Mouse (Mus musculus): Measurements from ENCODE around the gene Wdr66. TPM values are rescaled to one million over a fixed set of nuclear protein-coding genes. Genes with fewer than 3 reads are reported as not detected.

Wdr66 gene
- total RNA-seq, 2 experiments from 2014 or later, result 0.97 to 1.4 TPM

GRCm38 (mm10) chr5:123309816-123310215, 57.9 kb downstream of the Wdr66 start:
- no peak for DNase-seq
- intact Hi-C loops (cut with DNase I), result no loop called here

DNA sequence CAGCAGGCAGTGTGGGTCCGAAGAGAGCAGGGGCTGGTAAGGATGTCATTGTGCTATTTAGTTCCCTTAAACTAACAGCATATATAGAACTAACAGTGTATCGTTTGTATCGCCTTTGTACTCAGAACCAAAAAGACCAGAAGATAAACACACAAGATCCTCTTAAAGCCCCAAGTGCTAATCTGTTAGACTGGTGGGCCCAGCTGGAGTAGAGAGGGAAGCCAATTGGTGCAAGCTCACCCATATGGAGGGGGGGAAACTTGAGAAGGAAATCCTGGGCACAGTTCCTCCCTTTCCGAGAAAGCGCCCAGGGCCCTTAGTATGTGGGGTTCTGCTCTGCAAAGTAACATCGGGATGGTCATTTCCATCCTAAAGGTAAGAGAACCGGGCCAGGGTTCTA, 58.3 kb downstream of the Wdr66 start:
- intact Hi-C loops (cut with DNase I), result no loop called here
- no peak for DNase-seq

DNA sequence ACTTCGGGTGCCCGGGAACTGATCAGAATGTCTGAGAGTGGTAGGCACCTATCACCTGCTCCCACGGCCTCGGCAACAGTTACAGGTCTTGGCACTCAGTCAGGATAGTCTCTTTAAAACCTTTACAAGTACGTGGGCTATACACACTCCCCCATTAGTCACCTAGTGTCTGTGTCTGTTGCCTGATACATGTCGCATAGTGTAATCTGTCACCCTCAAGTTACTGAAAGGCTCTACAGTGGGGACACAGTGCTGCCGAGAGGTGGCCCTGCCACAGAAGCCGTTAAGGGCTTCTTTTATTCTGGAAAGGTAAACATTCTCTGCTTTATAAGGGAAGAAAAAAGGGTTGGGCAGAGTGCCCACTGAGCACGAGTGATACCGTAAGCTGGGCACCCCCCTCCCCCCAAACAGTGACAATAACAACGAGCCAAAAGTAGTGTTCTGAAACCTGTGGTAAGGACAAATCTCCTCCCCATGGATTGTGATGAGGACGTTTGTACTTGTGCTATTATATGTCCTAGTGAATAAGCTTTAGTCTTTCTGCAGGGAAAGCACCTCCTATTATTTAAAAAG, 61.2 kb downstream of the Wdr66 start:
- intact Hi-C loops (cut with DNase I), result no loop called here
- DNase-seq, result no peak

GRCm38 (mm10) chr5:123313851-123314380, 62.0 kb downstream of the Wdr66 start:
- no peak for DNase-seq
- intact Hi-C loops (cut with DNase I), result no loop called here

- intact Hi-C loops (cut with DNase I), result no loop called here
- no peak for DNase-seq
Measured at GRCm38 (mm10) chr5:123315219-123315866, 63.4 kb downstream of the Wdr66 start.

- intact Hi-C loops (cut with DNase I), result loop anchor here (1.0 kb wide), 1 partner anchor 22 kb away; no protein-coding TSS in a partner anchor
- DNase-seq, result peak in 1 of 2 experiments; percentile 17
Measured at GRCm38 (mm10) chr5:123317992-123318391, 66.1 kb downstream of the Wdr66 start.

DNA sequence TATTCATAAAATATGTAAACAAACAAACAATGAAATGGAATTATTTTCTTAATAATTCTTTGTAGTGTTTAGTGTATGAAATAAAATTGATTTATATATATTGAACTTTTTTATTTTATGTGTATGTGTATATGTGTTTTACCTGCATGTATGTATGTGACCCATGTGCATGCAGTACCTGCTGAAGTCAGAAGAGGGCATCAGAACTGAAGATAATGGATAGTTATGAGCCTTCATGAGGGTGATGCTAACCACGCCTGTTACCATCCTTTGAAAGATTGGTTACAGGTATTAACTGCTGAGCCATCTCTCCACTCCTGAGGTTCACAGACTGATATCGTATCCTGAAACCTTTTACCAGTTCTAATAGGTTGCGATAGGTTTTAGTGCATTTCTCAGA, 68.2 kb downstream of the Wdr66 start:
- intact Hi-C loops (cut with DNase I), result no loop called here
- no peak for DNase-seq

- no peak for DNase-seq
- intact Hi-C loops (cut with DNase I), result no loop called here
Measured at GRCm38 (mm10) chr5:123324242-123324641, 72.3 kb downstream of the Wdr66 start.

- peak; percentile 23 to 36 for DNase-seq
- intact Hi-C loops (cut with DNase I), result no loop called here
Measured at GRCm38 (mm10) chr5:123326006-123326750, 74.3 kb downstream of the Wdr66 start.

DNA sequence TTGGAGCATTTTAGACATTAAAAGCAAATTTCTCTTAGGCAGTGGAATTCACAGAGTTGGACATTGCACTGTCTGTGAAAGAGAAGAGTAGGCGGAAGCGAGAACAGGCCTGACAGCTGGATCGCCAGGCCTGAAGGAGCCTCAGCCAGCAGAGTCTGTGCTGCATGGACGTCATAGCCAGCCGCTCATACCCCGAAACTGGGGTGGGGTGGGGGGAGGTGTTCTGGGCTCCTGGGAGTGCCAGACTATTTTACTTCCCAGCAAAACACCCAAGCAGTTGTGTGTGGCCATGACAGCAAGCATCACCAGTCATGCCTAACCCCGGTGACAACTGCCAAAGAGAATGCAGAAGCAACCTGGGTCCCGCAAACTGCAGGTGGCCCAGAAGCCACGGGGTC, 74.8 kb downstream of the Wdr66 start:
- peak in 1 of 2 experiments; percentile 43 for DNase-seq
- intact Hi-C loops (cut with DNase I), result no loop called here

DNA sequence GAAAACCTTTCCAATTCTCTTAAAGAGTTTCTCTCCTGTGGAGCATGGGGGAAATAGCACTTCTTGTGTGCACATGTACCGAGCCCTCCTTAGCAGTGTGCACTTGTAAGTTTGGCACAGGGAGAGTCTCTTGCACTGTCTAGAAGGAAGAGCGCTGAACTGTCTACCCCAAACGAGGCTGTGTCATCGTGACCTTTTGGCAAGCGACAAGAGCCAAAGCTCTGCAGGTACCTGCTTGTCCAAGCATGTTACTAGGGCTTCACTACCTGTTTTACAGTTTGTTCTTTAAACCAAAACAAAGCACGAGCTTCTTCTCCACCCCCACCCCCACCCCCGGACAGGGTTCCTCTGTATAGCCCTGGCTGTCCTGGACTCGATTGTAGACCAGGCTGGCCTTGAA, 75.8 kb downstream of the Wdr66 start:
- intact Hi-C loops (cut with DNase I), result no loop called here
- no peak for DNase-seq

DNA sequence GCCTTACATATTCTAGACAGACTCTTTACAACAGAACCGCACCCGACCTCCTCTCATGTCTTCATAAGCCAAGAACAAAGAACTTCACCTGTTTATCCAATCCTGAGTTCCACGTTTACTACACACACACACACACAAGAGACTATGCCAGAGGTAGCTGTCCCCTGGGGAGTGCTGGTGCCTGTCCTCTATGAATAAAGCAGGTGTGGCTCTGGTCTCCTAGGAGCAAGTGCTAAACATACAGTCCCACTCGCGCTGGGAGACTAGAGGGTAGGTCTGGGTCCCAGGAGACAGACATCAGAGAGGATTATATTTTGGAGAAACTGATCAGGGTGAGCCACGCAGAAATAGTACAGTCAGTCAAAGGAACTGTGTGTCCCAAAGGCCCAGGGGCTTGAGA, 81.7 kb downstream of the Wdr66 start:
- intact Hi-C loops (cut with DNase I), result no loop called here
- no peak for DNase-seq

DNA sequence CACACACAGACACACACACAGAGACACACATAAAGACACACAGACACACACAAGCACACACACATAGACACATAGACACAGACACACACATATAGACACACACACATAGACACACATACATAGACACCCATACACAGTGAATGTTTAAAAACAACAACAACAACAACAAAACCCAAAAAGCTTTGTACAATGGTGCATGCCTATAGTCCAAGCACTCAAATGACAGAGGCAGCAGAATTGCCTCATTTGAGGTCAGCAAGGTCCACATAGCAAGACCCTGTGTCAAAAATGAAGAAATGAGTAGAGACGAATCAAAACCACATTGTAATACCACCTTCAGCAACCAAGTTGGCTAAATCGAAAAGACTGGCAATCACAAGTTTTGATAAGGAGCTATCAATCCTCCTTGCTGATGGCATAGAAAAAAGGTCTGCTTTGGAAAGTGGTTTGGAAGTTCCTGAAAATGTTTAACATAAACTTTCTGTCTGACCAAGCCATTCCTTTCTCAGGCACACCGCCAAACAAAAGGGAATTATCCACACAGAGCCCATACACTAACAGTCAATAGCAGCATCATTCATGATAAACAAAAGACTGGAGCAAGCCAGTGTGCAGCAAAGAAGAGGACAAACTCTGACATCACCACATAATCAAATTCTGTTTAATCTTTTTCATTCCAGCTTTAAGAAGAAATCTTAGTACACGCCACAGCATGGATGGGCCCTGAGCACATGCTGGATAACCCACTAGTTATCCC, 84.5 kb downstream of the Wdr66 start:
- intact Hi-C loops (cut with DNase I), result no loop called here
- no peak for DNase-seq

GRCm38 (mm10) chr5:123338463-123338862, 86.6 kb downstream of the Wdr66 start:
- no peak for DNase-seq
- intact Hi-C loops (cut with DNase I), result no loop called here

DNA sequence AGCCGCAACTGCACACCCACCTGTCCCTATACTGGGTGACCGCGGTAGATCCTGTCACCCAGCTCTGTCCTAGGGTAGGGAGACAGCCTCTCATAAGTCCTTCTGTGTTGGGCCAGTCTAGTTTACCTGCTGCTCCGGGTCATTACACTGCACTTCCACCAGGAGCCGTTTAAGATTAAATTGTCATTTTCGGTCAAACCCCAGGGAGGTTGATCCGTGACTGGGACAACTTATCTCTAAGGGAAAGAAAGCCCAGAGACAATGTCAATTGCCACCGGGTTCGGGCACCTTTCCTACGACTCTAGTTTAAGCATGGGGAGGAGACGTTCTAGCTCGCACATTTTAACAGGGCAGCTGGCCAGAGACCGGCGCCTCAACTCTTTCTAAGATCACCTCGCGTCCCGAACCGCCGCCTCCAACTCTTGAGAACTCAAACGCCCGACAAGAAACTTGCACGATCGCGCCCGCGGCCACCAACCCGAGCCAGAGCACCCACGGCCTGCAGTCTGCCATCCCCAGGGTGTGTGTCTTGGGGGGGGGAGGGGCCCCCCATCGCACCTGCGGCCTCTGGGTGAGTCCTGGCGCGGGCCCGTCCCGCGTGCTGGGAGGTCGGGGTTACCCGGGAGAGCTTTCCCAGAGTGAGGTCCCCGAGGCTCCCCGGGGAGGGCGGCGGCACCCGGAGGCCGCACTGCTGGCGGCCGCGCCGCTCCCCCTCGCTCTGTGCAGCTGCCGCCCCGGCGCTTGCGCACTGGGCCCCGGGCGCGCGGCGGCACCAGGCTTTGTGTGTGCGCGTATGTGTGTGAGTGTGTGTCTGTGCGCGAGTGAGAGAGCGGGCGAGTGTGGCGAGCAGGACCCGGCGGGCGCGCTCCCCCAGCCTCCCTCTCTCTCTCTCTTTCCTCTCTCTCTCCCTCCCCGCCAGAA, 92.1 kb downstream of the Wdr66 start, which contains the start of gene Bcl7a:
TSS of gene Bcl7a (plus strand) at position 128 of the 921 bp plus-strand sequence.
- peak; percentile 92 to 96 for DNase-seq
- intact Hi-C loops (cut with DNase I), result no loop called here

DNA sequence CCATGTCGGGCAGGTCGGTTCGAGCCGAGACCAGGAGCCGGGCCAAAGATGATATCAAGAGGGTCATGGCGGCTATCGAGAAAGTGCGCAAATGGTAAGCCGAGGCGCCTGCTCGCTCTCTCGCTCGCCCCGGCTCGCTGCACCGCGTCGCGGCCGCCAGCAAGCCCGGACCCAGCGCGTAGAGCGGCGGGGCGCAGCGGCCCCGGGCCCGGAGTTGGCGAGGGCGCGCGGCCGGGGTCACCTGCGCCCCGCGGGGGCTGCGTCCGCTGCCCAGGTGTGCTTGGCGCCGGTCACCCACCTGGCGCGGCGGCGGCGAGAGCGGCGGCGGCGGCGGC, 92.7 kb downstream of the Wdr66 start:
- intact Hi-C loops (cut with DNase I), result no loop called here

GRCm38 (mm10) chr5:123344963-123345852, 93.3 kb downstream of the Wdr66 start:
- intact Hi-C loops (cut with DNase I), result no loop called here
- DNase-seq, result peak; percentile 62 to 73

More for the DNA sequence above, 92.7 kb downstream of the Wdr66 start:
- DNase-seq, result no peak

GRCm38 (mm10) chr5:123345853-123346654, 94.2 kb downstream of the Wdr66 start:
- intact Hi-C loops (cut with DNase I), result no loop called here
- peak; percentile 75 to 81 for DNase-seq
